Mouse (Mus musculus): ENCODE data around the gene Aacs.

DNA sequence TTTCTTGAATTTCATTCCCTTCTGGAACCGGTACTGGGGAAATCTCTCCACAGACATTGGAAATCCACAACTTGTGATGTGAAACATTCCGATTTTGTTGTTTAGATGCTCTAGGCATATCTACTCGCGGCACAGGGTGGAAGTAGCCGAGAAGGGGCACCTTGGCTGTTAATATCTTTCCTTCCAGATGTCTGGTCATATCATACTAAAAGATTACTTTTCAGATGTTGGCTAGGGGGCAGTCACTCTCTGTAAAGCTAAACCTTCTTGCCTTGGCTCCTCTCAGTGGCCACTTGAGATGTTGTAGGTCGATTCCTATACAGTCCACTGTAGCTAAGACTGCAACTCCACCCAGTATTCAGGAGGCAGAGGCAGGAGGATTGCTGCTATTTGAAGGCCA lies 19.5 kb upstream of the Aacs start:
- no peak for TF ChIP-seq CTCF (IDR thresholded peaks at IDR 0.05; ENCODE audit: borderline replicate concordance, control insufficient read depth, extremely low read depth, insufficient read depth, low read length, poor library complexity)
- no peak for TF ChIP-seq POLR2A (IDR thresholded peaks at IDR 0.05; ENCODE audit: control insufficient read depth, extremely low read depth, insufficient read depth, low read length, poor library complexity)
